Mouse (Mus musculus): ENCODE measurements around the gene Pax5.

Pax5 gene

GRCm38 (mm10) chr4:44600875-44601274 lies 109.4 kb downstream of the Pax5 start:
- DNase-seq (ENCODE audit: low spot score in 2 of 2), result peak; percentile 67 to 73

- DNase-seq (ENCODE audit: low spot score in 2 of 2), result no peak
Measured at GRCm38 (mm10) chr4:44597965-44598364, 112.3 kb downstream of the Pax5 start.

GRCm38 (mm10) chr4:44593091-44593490 lies 117.2 kb downstream of the Pax5 start:
- DNase-seq (ENCODE audit: low spot score in 2 of 2), result no peak

GRCm38 (mm10) chr4:44582687-44583086 lies 127.6 kb downstream of the Pax5 start:
- DNase-seq (ENCODE audit: low spot score in 2 of 2), result no peak

GRCm38 (mm10) chr4:44578591-44578990 lies 131.7 kb downstream of the Pax5 start:
- no peak for DNase-seq (ENCODE audit: low spot score in 2 of 2)

GRCm38 (mm10) chr4:44577293-44577692 lies 133.0 kb downstream of the Pax5 start:
- peak; percentile 41 to 56 for DNase-seq (ENCODE audit: low spot score in 2 of 2)

GRCm38 (mm10) chr4:44576786-44577185 lies 133.5 kb downstream of the Pax5 start:
- DNase-seq (ENCODE audit: low spot score in 2 of 2), result no peak

GRCm38 (mm10) chr4:44573017-44573416 lies 137.3 kb downstream of the Pax5 start:
- DNase-seq (ENCODE audit: low spot score in 2 of 2), result no peak

- DNase-seq (ENCODE audit: low spot score in 2 of 2), result no peak
Measured at GRCm38 (mm10) chr4:44572373-44572772, 137.9 kb downstream of the Pax5 start.

- DNase-seq (ENCODE audit: low spot score in 2 of 2), result no peak
Measured at GRCm38 (mm10) chr4:44569138-44569537, 141.1 kb downstream of the Pax5 start.

GRCm38 (mm10) chr4:44568666-44569065 lies 141.6 kb downstream of the Pax5 start:
- DNase-seq (ENCODE audit: low spot score in 2 of 2), result no peak

- no peak for DNase-seq (ENCODE audit: low spot score in 2 of 2)
Measured at GRCm38 (mm10) chr4:44566401-44566800, 143.9 kb downstream of the Pax5 start.

GRCm38 (mm10) chr4:44565126-44566082 lies 144.9 kb downstream of the Pax5 start:
- no peak for DNase-seq (ENCODE audit: low spot score in 2 of 2)

GRCm38 (mm10) chr4:44564602-44565001 lies 145.7 kb downstream of the Pax5 start:
- peak; percentile 78 to 83 for DNase-seq (ENCODE audit: low spot score in 2 of 2)

GRCm38 (mm10) chr4:44560956-44561355 lies 149.3 kb downstream of the Pax5 start:
- no peak for DNase-seq (ENCODE audit: low spot score in 2 of 2)

- no peak for DNase-seq (ENCODE audit: low spot score in 2 of 2)
Measured at GRCm38 (mm10) chr4:44558564-44558955, 151.7 kb downstream of the Pax5 start.

- DNase-seq (ENCODE audit: low spot score in 2 of 2), result peak in 1 of 2 experiments; percentile 59
Measured at GRCm38 (mm10) chr4:44557815-44558563, 152.3 kb downstream of the Pax5 start.

- DNase-seq (ENCODE audit: low spot score in 2 of 2), result no peak
Measured at GRCm38 (mm10) chr4:44556586-44557281, 153.6 kb downstream of the Pax5 start.

- no peak for DNase-seq (ENCODE audit: low spot score in 2 of 2)
Measured at GRCm38 (mm10) chr4:44555576-44555975, 154.7 kb downstream of the Pax5 start.

GRCm38 (mm10) chr4:44551470-44551869 lies 158.8 kb downstream of the Pax5 start:
- no peak for DNase-seq (ENCODE audit: low spot score in 2 of 2)

- no peak for DNase-seq (ENCODE audit: low spot score in 2 of 2)
Measured at GRCm38 (mm10) chr4:44549029-44549428, 161.3 kb downstream of the Pax5 start.

GRCm38 (mm10) chr4:44545669-44546068 lies 164.6 kb downstream of the Pax5 start:
- DNase-seq (ENCODE audit: low spot score in 2 of 2), result no peak

Measured in right cerebral cortex, adult 2 months (tissue).